Mouse (Mus musculus) stomach, postnatal 0 days (tissue): ENCODE measurements around the gene Rln3. TPM values are rescaled to one million over a fixed set of nuclear protein-coding genes. Genes with fewer than 3 reads are reported as not detected.

ENCODE experiments used
- ATAC-seq: fragments of 200-750 bp; cut with Nextera tagmentation; 2 replicates; pipeline ENCODE4 v1.8.0; 2017; ENCODE audit not compliant: low FRiP score, low TSS enrichment
- DNase-seq: peaks from one replicate; pipeline ENCODE4 v3.0.0-alpha.2; 2016; ENCODE audit warnings: low spot score
- H3K27ac ChIP-seq: fragments of 300-500 bp; sonication (generic); replicated peaks from 2 replicates; pipeline ENCODE4 v1.5.1; 2014; ENCODE audit warnings: mild to moderate bottlenecking, control low read depth
- H3K27me3 ChIP-seq: fragments of 300-500 bp; sonication (generic); 2 replicates; pipeline ENCODE4 v1.6.1; 2014; ENCODE audit warnings: low read length; ENCODE audit not compliant: control insufficient read depth, insufficient read depth
- H3K36me3 ChIP-seq: fragments of 300-500 bp; sonication (generic); 2 replicates; pipeline ENCODE4 v1.6.1; 2014; ENCODE audit warnings: low read length, mixed read lengths; ENCODE audit not compliant: control insufficient read depth, insufficient read depth
- H3K4me1 ChIP-seq: fragments of 300-500 bp; sonication (generic); replicated peaks from 2 replicates; pipeline ENCODE4 v1.6.1; 2014; ENCODE audit warnings: antibody characterized with exemption; ENCODE audit not compliant: control insufficient read depth, insufficient read depth
- H3K4me2 ChIP-seq: fragments of 300-500 bp; sonication (generic); replicated peaks from 2 replicates; pipeline ENCODE4 v1.6.1; 2014; ENCODE audit warnings: low read depth, mild to moderate bottlenecking, control low read depth, moderate library complexity
- H3K4me3 ChIP-seq: fragments of 300-500 bp; sonication (generic); 2 replicates; pipeline ENCODE4 v1.5.1; 2014; ENCODE audit warnings: low read depth, low read length, control low read depth
- H3K9ac ChIP-seq: fragments of 300-500 bp; sonication (generic); 2 replicates; pipeline ENCODE4 v1.6.1; 2014; ENCODE audit warnings: mild to moderate bottlenecking, low read length, control low read depth, mixed read lengths
- H3K9me3 ChIP-seq: fragments of 300-500 bp; sonication (generic); 2 replicates; pipeline ENCODE4 v1.6.1; 2016; ENCODE audit warnings: low read length; ENCODE audit not compliant: control insufficient read depth
- CTCF ChIP-seq: IDR thresholded peaks from 2 replicates; pipeline ENCODE4 v1.5.1; 2016; ENCODE audit warnings: antibody characterized with exemption, low read depth, mild to moderate bottlenecking, moderate library complexity
- EP300 ChIP-seq: optimal IDR thresholded peaks from 2 replicates; pipeline ENCODE3; 2016; ENCODE audit warnings: antibody characterized with exemption
- WGBS: fragments of 180-500 bp; shearing (Covaris S2); extraction: QIAGEN DNeasy Blood & Tissue Kit; methylation state at CpG from one replicate; pipeline ENCODE4 v1.1.7; 2014; 5-methylcytosine and 5-hydroxymethylcytosine counted together
- microRNA counts: library from miRNA; unstranded; fragments of <30 nt; microRNA quantifications from one replicate; lab custom pipeline; 2015
- microRNA-seq: library from miRNA; unstranded; fragments of <30 nt; microRNA quantifications from one replicate; pipeline ENCODE4, GENCODE M21; 2016
- polyA plus RNA-seq: library from polyadenylated mRNA; unstranded; fragments of >200 nt; fragmentation: Nextera tagmentation; extraction: Ambion mirVana; gene quantifications from 2 replicates; pipeline ENCODE4 v1.2.1, GENCODE M21; 2015

Rln3 gene
- polyA plus RNA-seq, 1 experiment from 2014 or later, result not detected

DNA sequence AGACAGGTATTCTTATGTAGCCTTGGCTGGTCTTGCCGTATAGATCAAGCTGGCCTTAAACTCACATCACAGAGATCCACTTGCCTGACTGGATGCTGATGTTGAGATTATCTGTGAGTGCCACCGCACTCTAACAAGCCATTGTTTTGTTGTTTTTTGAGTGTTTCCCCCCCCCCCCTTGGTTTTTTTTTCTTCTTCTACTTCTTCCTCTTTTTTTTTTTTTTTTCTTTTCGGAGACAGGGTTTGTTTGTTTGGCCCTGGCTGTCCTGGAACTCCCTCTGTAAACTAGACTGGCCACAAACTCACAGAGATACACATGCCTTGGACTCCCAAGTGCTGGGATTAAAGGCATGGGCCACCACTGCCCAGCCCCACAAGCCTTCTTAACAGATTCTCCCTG is 50.8 kb downstream of the Rln3 start:
- no peak for ATAC-seq
- Histone ChIP-seq H3K27ac (no peak overlapping the region), H3K4me3 (no peak overlapping the region), H3K4me2 (no peak overlapping the region), H3K4me1 (peaks cover 4% of the 10 kb centered on the region), H3K27me3 (no peaks in the 10 kb centered on the region), H3K9me3 (no peaks in the 10 kb centered on the region), H3K9ac (no peak overlapping the region), H3K36me3 (peaks cover 8% of the 10 kb centered on the region)
- WGBS, result 72% methylated on average over 3 of the region's 3 CpGs
- TF ChIP-seq CTCF (no peak), EP300 (no peak)
- DNase-seq, result no peak

MicroRNA genes within 50 kb of the gene (microRNA counts, 519-probe panel; counts per million panel counts)
- not detected for microRNA mmu-miR-1199 (lab: Ali Mortazavi, UCI)
- microRNA mmu-miR-709 (lab: Ali Mortazavi, UCI), result not detected

Small RNAs within 50 kb of the gene (microRNA-seq; reads per million reads assigned to microRNA genes)
- gene Mir1199, result 1.6 reads per million
- not detected for gene Mir709
- gene Mir8111, result 2.6 reads per million

Other genes with a start within 250 kb of the Rln3 start
- gene Adgrl1, start 144.9 kb downstream of the Rln3 start, polyA plus RNA-seq, result 6.5 and 7.5 TPM in 2 replicates
- gene Gm10644, start 89.8 kb downstream of the Rln3 start, polyA plus RNA-seq, result 0.11 and 0.13 TPM in 2 replicates
- gene Asf1b, start 89.5 kb downstream of the Rln3 start, polyA plus RNA-seq, result 14.1 and 16.6 TPM in 2 replicates
- 62.4 and 63.1 TPM in 2 replicates for gene Prkaca, start 72.0 kb downstream of the Rln3 start, polyA plus RNA-seq
- gene Samd1, start 47.3 kb downstream of the Rln3 start, polyA plus RNA-seq, result 4.2 and 4.5 TPM in 2 replicates
- 0.36 and 0.38 TPM in 2 replicates for gene 1700067K01Rik, start 43.5 kb downstream of the Rln3 start, polyA plus RNA-seq
- gene 2210011C24Rik, start 32.8 kb downstream of the Rln3 start, polyA plus RNA-seq, result 5.8 and 6.1 TPM in 2 replicates
- 0.96 and 1.3 TPM in 2 replicates for gene Palm3, start 23.5 kb downstream of the Rln3 start, polyA plus RNA-seq
- 0.40 and 0.44 TPM in 2 replicates for gene Il27ra, start 2.4 kb downstream of the Rln3 start, polyA plus RNA-seq
- gene Gm10643, start 20.1 kb upstream of the Rln3 start, polyA plus RNA-seq, result 0.96 and 1.2 TPM in 2 replicates
- gene Rfx1, start 21.8 kb upstream of the Rln3 start, polyA plus RNA-seq, result 2.7 and 3.0 TPM in 2 replicates
- 4.1 and 4.4 TPM in 2 replicates for gene Dcaf15, start 59.8 kb upstream of the Rln3 start, polyA plus RNA-seq
- 0.11 and 0.21 TPM in 2 replicates for gene Podnl1, start 81.0 kb upstream of the Rln3 start, polyA plus RNA-seq
- gene Cc2d1a, start 102.9 kb upstream of the Rln3 start, polyA plus RNA-seq, result 15.8 and 17.5 TPM in 2 replicates
- 0.28 and 0.40 TPM in 2 replicates for gene 4930432K21Rik, start 103.0 kb upstream of the Rln3 start, polyA plus RNA-seq
- 2.0 and 4.4 TPM in 2 replicates for gene Nanos3, start 140.2 kb upstream of the Rln3 start, polyA plus RNA-seq
- gene Zswim4, start 192.1 kb upstream of the Rln3 start, polyA plus RNA-seq, result 8.0 and 9.7 TPM in 2 replicates
- 299 and 309 TPM in 2 replicates for gene D8Ertd738e, start 204.7 kb upstream of the Rln3 start, polyA plus RNA-seq
- gene Mri1, start 212.3 kb upstream of the Rln3 start, polyA plus RNA-seq, result 61.7 and 62.7 TPM in 2 replicates
- 10.1 and 10.4 TPM in 2 replicates for gene Ccdc130, start 225.4 kb upstream of the Rln3 start, polyA plus RNA-seq